In genomic region chr6:129363942-129364341, GRCm38 (mm10) we compare ENCODE assay signal across 35 mouse cellular contexts. TPM values are rescaled to one million over a fixed set of nuclear protein-coding genes. Genes with fewer than 3 reads are reported as not detected.
DNase-seq lines count a peak whose midpoint lies in the region; TF ChIP-seq lines count a peak whose summit lies in the region.
"Had no signal": no experiment of that assay in that cellular context is flagged by ENCODE, and none has a peak within 500 bp of the region (broad histone marks: within the 10 kb centered on the region; RNA-seq: fewer than 3 reads in every experiment).

No protein-coding gene starts in this region.

- H3K27ac ChIP-seq in CH12.LX (ENCODE audit: insufficient read depth, low read depth) (no peak overlapping the region), macrophage (peak overlapping the region; percentile 27)
- H3K27ac ChIP-seq: embryonic facial prominence, embryonic 10.5 days; embryonic facial prominence, embryonic 13.5 days; forebrain, embryonic 12.5 days; forebrain, embryonic 15.5 days; heart, embryonic 15.5 days; hindbrain, embryonic 10.5 days; hindbrain, embryonic 13.5 days; intestine, embryonic 15.5 days had no signal

- no peaks in the 10 kb centered on the region for H3K27me3 ChIP-seq in CH12.LX (replicated peaks)
- H3K27me3 ChIP-seq: embryonic facial prominence, embryonic 13.5 days; forebrain, embryonic 12.5 days; forebrain, embryonic 15.5 days; heart, embryonic 15.5 days; hindbrain, embryonic 13.5 days; intestine, embryonic 15.5 days had no signal

- dilution Hi-C loops in CH12.LX (cut with MboI; ENCODE audit: extremely low pct_ligation_motif_present, extremely low pct_unique_long_range_greater_than_20kb, low sequenced_read_pairs) = no loop called here

- peaks cover 0 to 4% of the 10 kb centered on the region in 2 experiments for H3K36me3 ChIP-seq in CH12.LX (replicated peaks in 1 of 2; ENCODE audit: control insufficient read depth in 1 of 2, insufficient read depth in 1 of 2, low read length in 1 of 2)
- peaks cover 22% of the 10 kb centered on the region; the same call in 1 of the 2 replicates for H3K36me3 ChIP-seq in macrophage (ENCODE audit: inconsistent target)
- H3K36me3 ChIP-seq: embryonic facial prominence, embryonic 10.5 days; embryonic facial prominence, embryonic 13.5 days; forebrain, embryonic 12.5 days; forebrain, embryonic 15.5 days; heart, embryonic 15.5 days; hindbrain, embryonic 10.5 days; hindbrain, embryonic 13.5 days; intestine, embryonic 15.5 days had no signal

- WGBS in macrophage (ENCODE audit: missing documents) = 86% methylated on average over 1 of the region's 1 CpGs

- TF ChIP-seq POLR2A in CH12.LX (IDR thresholded peaks at IDR 0.05; ENCODE audit: low read depth, low read length) = no peak

- peaks cover 0 to 26% of the 10 kb centered on the region in 2 experiments; a peak in 2 of 4 replicates for H3K4me1 ChIP-seq in CH12.LX (ENCODE audit: control insufficient read depth in 1 of 2, insufficient read depth in 2 of 2)
- H3K4me1 ChIP-seq: embryonic facial prominence, embryonic 10.5 days; embryonic facial prominence, embryonic 13.5 days; forebrain, embryonic 12.5 days; forebrain, embryonic 15.5 days; heart, embryonic 15.5 days; hindbrain, embryonic 10.5 days; hindbrain, embryonic 13.5 days; intestine, embryonic 15.5 days had no signal

- no peak for TF ChIP-seq EP300 in CH12.LX (IDR thresholded peaks at IDR 0.05; ENCODE audit: low read length)

- H3K9ac ChIP-seq in CH12.LX (ENCODE audit: insufficient read depth, low read depth) = no peak overlapping the region
- H3K9ac ChIP-seq: embryonic facial prominence, embryonic 13.5 days; forebrain, embryonic 12.5 days; forebrain, embryonic 15.5 days; heart, embryonic 15.5 days; hindbrain, embryonic 13.5 days; intestine, embryonic 15.5 days had no signal

- H3K9me3 ChIP-seq in CH12.LX (replicated peaks; ENCODE audit: low read length) = no peaks in the 10 kb centered on the region
- H3K9me3 ChIP-seq: embryonic facial prominence, embryonic 10.5 days; embryonic facial prominence, embryonic 13.5 days; forebrain, embryonic 12.5 days; forebrain, embryonic 15.5 days; heart, embryonic 15.5 days; hindbrain, embryonic 10.5 days; hindbrain, embryonic 13.5 days; intestine, embryonic 15.5 days had no signal

- in situ Hi-C loops in CH12.LX (cut with MboI; ENCODE audit: low pct_ligation_motif_present, low pct_unique_long_range_greater_than_20kb, low sequenced_read_pairs) = loop anchor here (25.0 kb wide), 1 partner anchor 527 kb away; the partner anchor contains the start of genes Gm44511 and Klrb1b

- peak in 1 of 2 experiments; percentile 44; a peak in 2 of 4 replicates for TF ChIP-seq CTCF in CH12.LX (conservative IDR thresholded peaks at IDR 0.05 in 1 of 2, IDR thresholded peaks at IDR 0.05 in 1 of 2; ENCODE audit: low read depth in 2 of 2, low read length in 2 of 2)

- no peak overlapping the region for H3K4me3 ChIP-seq in CH12.LX (replicated peaks in 1 of 3; ENCODE audit: low read depth in 2 of 3, low read length in 2 of 3, poor library complexity in 1 of 3)
- no peak overlapping the region for H3K4me3 ChIP-seq in macrophage (ENCODE audit: inconsistent target)
- H3K4me3 ChIP-seq: embryonic facial prominence, embryonic 10.5 days; embryonic facial prominence, embryonic 13.5 days; erythroblast, embryonic 14.5 days; forebrain, embryonic 12.5 days; forebrain, embryonic 15.5 days; heart, embryonic 15.5 days; hindbrain, embryonic 10.5 days; hindbrain, embryonic 13.5 days; intestine, embryonic 15.5 days had no signal

- DNase-seq in CH12.LX (ENCODE audit: extremely low read depth) (no peak), ES-CJ7 (ENCODE audit: low read depth, low spot score) (peak; percentile 94), WW6 (ENCODE audit: low read depth, low spot score) (peak; percentile 46)
- DNase-seq in frontal cortex, adult 2 months (ENCODE audit: extremely low spot score in 1 of 2, low spot score in 1 of 2) = no peak
- DNase-seq in lung, postnatal 36 days = no peak
- no peak for DNase-seq in cerebellum, postnatal 25 days
- DNase-seq: adrenal gland, adult 8-10 months; adrenal gland, postnatal 25 days; B cell, adult 2 months; cerebellum, adult 18-20 months; cerebellum, adult 9-10 months; cerebellum, postnatal 36 days; embryo, embryonic 11 days; gastrocnemius, postnatal 10 days; gastrocnemius, postnatal 36 days; heart, postnatal 10 days; heart, postnatal 36 days; kidney, adult 11 months had no signal

- TF ChIP-seq RAD21 in CH12.LX (IDR thresholded peaks at IDR 0.05; ENCODE audit: low read depth, low read length) = no peak; the same call in 1 of the 2 replicates

- H3K79me2 ChIP-seq in CH12.LX (replicated peaks; ENCODE audit: control insufficient read depth, extremely low read depth, insufficient read depth, poor library complexity, severe bottlenecking) (no peaks in the 10 kb centered on the region), macrophage (ENCODE audit: inconsistent target) (peaks cover 43% of the 10 kb centered on the region)

- H3K4me2 ChIP-seq in CH12.LX (ENCODE audit: insufficient read depth, low read depth, poor library complexity, severe bottlenecking) = no peak overlapping the region
- H3K4me2 ChIP-seq: embryonic facial prominence, embryonic 13.5 days; forebrain, embryonic 12.5 days; forebrain, embryonic 15.5 days; heart, embryonic 11.5 days; heart, embryonic 15.5 days; hindbrain, embryonic 13.5 days; intestine, embryonic 15.5 days had no signal

TF ChIP-seq in CH12.LX, 34 proteins besides CTCF, POLR2A, EP300 and RAD21:
- TF ChIP-seq SMC3 (IDR thresholded peaks at IDR 0.05; ENCODE audit: low read depth, low read length) = peak; percentile 59
- no peak for TF ChIP-seq ETS1 (conservative IDR thresholded peaks at IDR 0.05; ENCODE audit: low read depth, low read length)

RNA-seq across cellular contexts. Expression of gene Clec12a, which starts 21.5 kb away (rescaled TPM):
- total RNA-seq in CH12.LX (2012; rRNA removed) (1.7 TPM in 2 replicates), CH12.LX (2014; rRNA removed) (11.9 and 12.6 TPM in 2 replicates)
- polyA plus RNA-seq in CH12.LX (2012; ENCODE audit: insufficient read length, low read depth) (6.5 and 8.0 TPM in 2 replicates), macrophage (2018) (168 to 417 TPM (median 176 TPM) in 3 replicates)
- total RNA-seq in macrophage (2018; cell fraction: chromatin; rRNA removed) = 100 to 1,000 TPM; 102 to 395 (median 260) TPM
- 100 to 1,000 TPM; 169 to 278 (median 224) TPM for total RNA-seq in macrophage (2018; cell fraction: cytosol; rRNA removed)
- total RNA-seq in macrophage (2018; cell fraction: nucleus; rRNA removed) = 100 to 1,000 TPM; 181 to 475 (median 341) TPM
- polyA plus RNA-seq in frontal cortex, adult 2 months (2012; rRNA removed) = 0.36 and 0.44 TPM in 2 replicates
- polyA plus RNA-seq: erythroblast, embryonic 14.5 days had no signal

RNA-seq across cellular contexts. Expression of gene Clec12b, which starts 21.7 kb away (rescaled TPM):
- total RNA-seq in CH12.LX (2012; rRNA removed) (not detected in 2 replicates), CH12.LX (2014; rRNA removed) (not detected in 2 replicates)
- polyA plus RNA-seq in CH12.LX (2012; ENCODE audit: insufficient read length, low read depth) (not detected in 2 replicates), macrophage (2018) (not detected in 3 replicates)
- total RNA-seq in macrophage (2018; cell fraction: chromatin; rRNA removed) = not detected
- under 1 TPM in 1 of 26 experiments, not detected in 25; 0.10 TPM for total RNA-seq in macrophage (2018; cell fraction: cytosol; rRNA removed)
- not detected for total RNA-seq in macrophage (2018; cell fraction: nucleus; rRNA removed)
- polyA plus RNA-seq in frontal cortex, adult 2 months (2012; rRNA removed) = 0.13 and 0.22 TPM in 2 replicates
- total RNA-seq: adrenal gland, postnatal 25 days; gastrocnemius, adult 18-20 months; gastrocnemius, postnatal 10 days; gastrocnemius, postnatal 36 days; granulocyte monocyte progenitor cell, adult 5-6 weeks; heart, postnatal 10 days had no signal
- polyA plus RNA-seq: activated CD4-positive, CD25-positive, alpha-beta regulatory T cell, adult 4 months; embryonic facial prominence, embryonic 10.5 days; embryonic facial prominence, embryonic 13.5 days; erythroblast, embryonic 14.5 days; forebrain, embryonic 12.5 days; hindbrain, embryonic 10.5 days; intestine, embryonic 15.5 days had no signal

RNA-seq across cellular contexts. Expression of gene 4922502D21Rik, which starts 32.3 kb away (rescaled TPM):
- total RNA-seq in CH12.LX (2012; rRNA removed) (2.0 and 2.8 TPM in 2 replicates), CH12.LX (2014; rRNA removed) (0.23 and 0.42 TPM in 2 replicates)
- polyA plus RNA-seq in CH12.LX (2012; ENCODE audit: insufficient read length, low read depth) (0.46 and 0.61 TPM in 2 replicates), macrophage (2018) (not detected in 3 replicates)
- not detected for total RNA-seq in macrophage (2018; cell fraction: chromatin; rRNA removed)
- not detected for total RNA-seq in macrophage (2018; cell fraction: cytosol; rRNA removed)
- not detected for total RNA-seq in macrophage (2018; cell fraction: nucleus; rRNA removed)
- not detected in 2 replicates for polyA plus RNA-seq in frontal cortex, adult 2 months (2012; rRNA removed)
- total RNA-seq: adrenal gland, adult 8-10 months; adrenal gland, postnatal 25 days; gastrocnemius, adult 18-20 months; gastrocnemius, postnatal 10 days; gastrocnemius, postnatal 36 days; granulocyte monocyte progenitor cell, adult 5-6 weeks; heart, adult 8-10 months; heart, postnatal 10 days; heart, postnatal 36 days had no signal
- polyA plus RNA-seq: activated CD4-positive, CD25-positive, alpha-beta regulatory T cell, adult 4 months; cortical plate, adult 2 months; embryonic facial prominence, embryonic 10.5 days; erythroblast, embryonic 14.5 days; forebrain, embryonic 12.5 days; forebrain, embryonic 15.5 days; heart, embryonic 11.5 days; heart, embryonic 15.5 days; hindbrain, embryonic 10.5 days; hindbrain, embryonic 13.5 days; hindbrain, embryonic 16.5 days; intestine, embryonic 15.5 days had no signal

RNA-seq across cellular contexts. Expression of gene Clec1b, which starts 33.2 kb away (rescaled TPM):
- total RNA-seq in CH12.LX (2012; rRNA removed) = not detected in 2 replicates
- total RNA-seq in CH12.LX (2014; rRNA removed) = not detected in 2 replicates
- polyA plus RNA-seq in CH12.LX (2012; ENCODE audit: insufficient read length, low read depth) = not detected in 2 replicates
- total RNA-seq in macrophage (2018; cell fraction: chromatin; rRNA removed) = 10 to 100 TPM in 5 of 26 experiments, 1 to 10 TPM in 21; 2.7 to 15.4 (median 7.5) TPM
- total RNA-seq in macrophage (2018; cell fraction: cytosol; rRNA removed) = 1 to 10 TPM in 22 of 26 experiments, under 1 TPM in 4; 0.84 to 3.1 (median 1.5) TPM
- 10 to 100 TPM in 2 of 26 experiments, 1 to 10 TPM in 24; 2.6 to 12.2 (median 5.7) TPM for total RNA-seq in macrophage (2018; cell fraction: nucleus; rRNA removed)
- 0.93 to 5.0 TPM (median 1.5 TPM) in 3 replicates for polyA plus RNA-seq in macrophage (2018)
- 0.15 TPM in 1 of 2 replicates, not detected in the other for polyA plus RNA-seq in frontal cortex, adult 2 months (2012; rRNA removed)
- total RNA-seq: gastrocnemius, adult 18-20 months; gastrocnemius, postnatal 36 days had no signal
- polyA plus RNA-seq: erythroblast, embryonic 14.5 days had no signal

RNA-seq across cellular contexts. Expression of gene Clec9a, which starts 44.7 kb away (rescaled TPM):
- total RNA-seq in CH12.LX (2012; rRNA removed) = not detected in 2 replicates
- not detected in 2 replicates for total RNA-seq in CH12.LX (2014; rRNA removed)
- not detected in 2 replicates for polyA plus RNA-seq in CH12.LX (2012; ENCODE audit: insufficient read length, low read depth)
- total RNA-seq in macrophage (2018; cell fraction: chromatin; rRNA removed) = 1 to 10 TPM in 22 of 26 experiments, under 1 TPM in 4; 0.25 to 5.4 (median 1.6) TPM
- total RNA-seq in macrophage (2018; cell fraction: cytosol; rRNA removed) = under 1 TPM in 25 of 26 experiments, not detected in 1; 0.07 to 0.82 (median 0.23) TPM
- total RNA-seq in macrophage (2018; cell fraction: nucleus; rRNA removed) = 1 to 10 TPM in 21 of 26 experiments, under 1 TPM in 5; 0.48 to 4.6 (median 1.6) TPM
- 0.48 to 1.2 TPM in 2 of 3 replicates, not detected in the other for polyA plus RNA-seq in macrophage (2018)
- polyA plus RNA-seq in frontal cortex, adult 2 months (2012; rRNA removed) = 0.11 TPM in 1 of 2 replicates, not detected in the other
- total RNA-seq: gastrocnemius, adult 18-20 months; gastrocnemius, postnatal 10 days; gastrocnemius, postnatal 36 days; granulocyte monocyte progenitor cell, adult 5-6 weeks had no signal
- polyA plus RNA-seq: activated CD4-positive, CD25-positive, alpha-beta regulatory T cell, adult 4 months; cortical plate, adult 2 months; erythroblast, embryonic 14.5 days had no signal

Comparison
In these comparisons a context has a peak if more than half of its experiments do, and no peak if none do; other contexts are left out.
1. DNase-seq: peak in ES-CJ7 (single experiment) and WW6 (single experiment); none in CH12.LX (single experiment), frontal cortex, adult 2 months (0 of 2), lung, postnatal 36 days (single experiment) and cerebellum, postnatal 25 days (0 of 2).
2. RNA of gene Clec12a, which starts 21.5 kb away (polyA plus RNA-seq): 168 to 417 TPM in macrophage; 6.5 to 8.0 TPM in CH12.LX and 0.36 to 0.44 TPM in frontal cortex, adult 2 months; every median in the first group is over 10 times any median in the second.